Mouse (Mus musculus): ENCODE results near the gene Lrrc31. TPM values are rescaled to one million over a fixed set of nuclear protein-coding genes. Genes with fewer than 3 reads are reported as not detected.
A peak's percentile ranks its signal among the peaks of the same experiment; 100 is the strongest.

The Lrrc31 gene
- polyA plus RNA-seq, 1 experiment from 2014 or later: 1.0 TPM

GRCm38 (mm10) chr3:30729046-30729445 lies 29.4 kb upstream of the Lrrc31 start:
- no peak for TF ChIP-seq CTCF (IDR thresholded peaks at IDR 0.05; ENCODE audit: low read depth)
- Histone ChIP-seq H3K4me3 (replicated peaks; ENCODE audit: low read depth, low read length) (no peak overlapping the region), H3K27me3 (ENCODE audit: insufficient read depth, low read length) (no peaks in the 10 kb centered on the region), H3K4me1 (replicated peaks; ENCODE audit: insufficient read depth, low read length) (no peaks in the 10 kb centered on the region), H3K9me3 (replicated peaks; ENCODE audit: low read length) (no peaks in the 10 kb centered on the region), H3K9ac (ENCODE audit: low read depth, low read length) (no peak overlapping the region), H3K4me2 (ENCODE audit: low read length) (no peak overlapping the region), H3K36me3 (ENCODE audit: insufficient read depth, low read length) (no peaks in the 10 kb centered on the region), H3K27ac (no peak overlapping the region)
- 84% methylated on average over 5 of the region's 5 CpGs for WGBS
- ATAC-seq (replicated peaks; ENCODE audit: low FRiP score, low read depth) (no peak), DNase-seq (ENCODE audit: low spot score) (no peak)

GRCm38 (mm10) chr3:30727209-30727608 lies 27.6 kb upstream of the Lrrc31 start:
- no peak for TF ChIP-seq CTCF (IDR thresholded peaks at IDR 0.05; ENCODE audit: low read depth)
- Histone ChIP-seq H3K4me3 (replicated peaks; ENCODE audit: low read depth, low read length) (no peak overlapping the region), H3K4me2 (ENCODE audit: low read length) (no peak overlapping the region), H3K4me1 (replicated peaks; ENCODE audit: insufficient read depth, low read length) (no peaks in the 10 kb centered on the region), H3K9me3 (replicated peaks; ENCODE audit: low read length) (no peaks in the 10 kb centered on the region), H3K36me3 (ENCODE audit: insufficient read depth, low read length) (no peaks in the 10 kb centered on the region), H3K9ac (ENCODE audit: low read depth, low read length) (no peak overlapping the region), H3K27ac (no peak overlapping the region), H3K27me3 (ENCODE audit: insufficient read depth, low read length) (no peaks in the 10 kb centered on the region)
- DNase-seq (ENCODE audit: low spot score) (no peak), ATAC-seq (replicated peaks; ENCODE audit: low FRiP score, low read depth) (no peak)
- WGBS: 77% methylated on average over 4 of the region's 4 CpGs

GRCm38 (mm10) chr3:30725514-30725913 lies 25.9 kb upstream of the Lrrc31 start:
- WGBS: 85% methylated on average over 7 of the region's 7 CpGs
- Histone ChIP-seq H3K36me3 (ENCODE audit: insufficient read depth, low read length) (no peaks in the 10 kb centered on the region), H3K4me1 (replicated peaks; ENCODE audit: insufficient read depth, low read length) (no peaks in the 10 kb centered on the region), H3K9me3 (replicated peaks; ENCODE audit: low read length) (no peaks in the 10 kb centered on the region), H3K4me2 (ENCODE audit: low read length) (no peak overlapping the region), H3K27ac (no peak overlapping the region), H3K27me3 (ENCODE audit: insufficient read depth, low read length) (no peaks in the 10 kb centered on the region), H3K4me3 (replicated peaks; ENCODE audit: low read depth, low read length) (no peak overlapping the region), H3K9ac (ENCODE audit: low read depth, low read length) (no peak overlapping the region)
- DNase-seq (ENCODE audit: low spot score) (no peak), ATAC-seq (replicated peaks; ENCODE audit: low FRiP score, low read depth) (no peak)
- TF ChIP-seq CTCF (IDR thresholded peaks at IDR 0.05; ENCODE audit: low read depth): peak; percentile 39

- H3K4me3 ChIP-seq (replicated peaks; ENCODE audit: low read depth, low read length): no peak overlapping the region
- H3K27ac ChIP-seq: no peak overlapping the region
- H3K27me3 ChIP-seq (ENCODE audit: insufficient read depth, low read length): no peaks in the 10 kb centered on the region
- WGBS: 72% methylated on average over 10 of the region's 10 CpGs
- TF ChIP-seq CTCF (IDR thresholded peaks at IDR 0.05; ENCODE audit: low read depth): peak; percentile 23
- no peak for DNase-seq (ENCODE audit: low spot score)
- no peaks in the 10 kb centered on the region for H3K9me3 ChIP-seq (replicated peaks; ENCODE audit: low read length)
- H3K4me2 ChIP-seq (ENCODE audit: low read length): no peak overlapping the region
- no peak overlapping the region for H3K9ac ChIP-seq (ENCODE audit: low read depth, low read length)
- H3K4me1 ChIP-seq (replicated peaks; ENCODE audit: insufficient read depth, low read length): no peaks in the 10 kb centered on the region
- no peak for ATAC-seq (replicated peaks; ENCODE audit: low FRiP score, low read depth)
- H3K36me3 ChIP-seq (ENCODE audit: insufficient read depth, low read length): no peaks in the 10 kb centered on the region
Observed at GRCm38 (mm10) chr3:30724848-30725465, 25.3 kb upstream of the Lrrc31 start.

- TF ChIP-seq CTCF (IDR thresholded peaks at IDR 0.05; ENCODE audit: low read depth): no peak
- no peak for DNase-seq (ENCODE audit: low spot score)
- no peaks in the 10 kb centered on the region for H3K36me3 ChIP-seq (ENCODE audit: insufficient read depth, low read length)
- H3K4me1 ChIP-seq (replicated peaks; ENCODE audit: insufficient read depth, low read length): no peaks in the 10 kb centered on the region
- WGBS: 50% methylated on average over 10 of the region's 10 CpGs
- no peaks in the 10 kb centered on the region for H3K9me3 ChIP-seq (replicated peaks; ENCODE audit: low read length)
- no peak for ATAC-seq (replicated peaks; ENCODE audit: low FRiP score, low read depth)
- H3K27ac ChIP-seq: no peak overlapping the region
- H3K4me3 ChIP-seq (replicated peaks; ENCODE audit: low read depth, low read length): no peak overlapping the region
- H3K27me3 ChIP-seq (ENCODE audit: insufficient read depth, low read length): no peaks in the 10 kb centered on the region
- no peak overlapping the region for H3K9ac ChIP-seq (ENCODE audit: low read depth, low read length)
- no peak overlapping the region for H3K4me2 ChIP-seq (ENCODE audit: low read length)
Observed at GRCm38 (mm10) chr3:30724105-30724824, 24.6 kb upstream of the Lrrc31 start.

GRCm38 (mm10) chr3:30723179-30723578 lies 23.5 kb upstream of the Lrrc31 start:
- Histone ChIP-seq H3K27ac (0 out of 2 replicates have a peak overlapping the region, but pooled peaks have one; percentile 34), H3K36me3 (ENCODE audit: insufficient read depth, low read length) (no peaks in the 10 kb centered on the region), H3K4me3 (replicated peaks; ENCODE audit: low read depth, low read length) (no peak overlapping the region), H3K9ac (ENCODE audit: low read depth, low read length) (no peak overlapping the region), H3K9me3 (replicated peaks; ENCODE audit: low read length) (no peaks in the 10 kb centered on the region), H3K27me3 (ENCODE audit: insufficient read depth, low read length) (no peaks in the 10 kb centered on the region), H3K4me1 (replicated peaks; ENCODE audit: insufficient read depth, low read length) (no peaks in the 10 kb centered on the region), H3K4me2 (ENCODE audit: low read length) (no peak overlapping the region)
- no peak for ATAC-seq (replicated peaks; ENCODE audit: low FRiP score, low read depth)
- 33% methylated on average over 5 of the region's 5 CpGs for WGBS
- TF ChIP-seq CTCF (IDR thresholded peaks at IDR 0.05; ENCODE audit: low read depth): no peak
- peak; percentile 28 for DNase-seq (ENCODE audit: low spot score)
